Mouse (Mus musculus) hindbrain, embryonic 16.5 days (tissue): Measurements from ENCODE around the gene Hsd17b13. TPM values are rescaled to one million over a fixed set of nuclear protein-coding genes. Genes with fewer than 3 reads are reported as not detected.
"Not testable (repeated sequence)": the region's sequence is repeated elsewhere in the genome, so short reads cannot be mapped to it uniquely, and the experiment has no call there.

Experiments
- ATAC-seq: fragments of 200-750 bp; cut with Nextera tagmentation; 2 replicates; pipeline ENCODE4 v1.8.0; 2017; ENCODE audit warnings: moderate TSS enrichment, moderate library complexity
- H3K27ac ChIP-seq: fragments of 300-500 bp; sonication (generic); 2 replicates; pipeline ENCODE4 v1.5.1; 2014; ENCODE audit warnings: low read depth, mild to moderate bottlenecking, control low read depth, low read length, moderate library complexity
- H3K27me3 ChIP-seq: fragments of 300-500 bp; sonication (generic); replicated peaks from 2 replicates; pipeline ENCODE4 v1.6.1; 2014; ENCODE audit warnings: low read length; ENCODE audit not compliant: control insufficient read depth, insufficient read depth
- H3K36me3 ChIP-seq: fragments of 300-500 bp; sonication (generic); 2 replicates; pipeline ENCODE4 v1.6.1; 2014; ENCODE audit warnings: mild to moderate bottlenecking, low read length, moderate library complexity, mixed read lengths; ENCODE audit not compliant: control insufficient read depth, insufficient read depth
- H3K4me1 ChIP-seq: fragments of 300-500 bp; sonication (generic); 2 replicates; pipeline ENCODE4 v1.6.1; 2014; ENCODE audit warnings: low read depth, low read length; ENCODE audit not compliant: control insufficient read depth, insufficient read depth
- H3K4me2 ChIP-seq: fragments of 300-500 bp; sonication (generic); 2 replicates; pipeline ENCODE4 v1.6.1; 2014; ENCODE audit warnings: mild to moderate bottlenecking, low read length, control low read depth, moderate library complexity
- H3K4me3 ChIP-seq: fragments of 300-500 bp; sonication (generic); 2 replicates; pipeline ENCODE4 v1.5.1; 2014; ENCODE audit warnings: mild to moderate bottlenecking, low read length, control low read depth, moderate library complexity
- H3K9ac ChIP-seq: fragments of 300-500 bp; sonication (generic); 2 replicates; pipeline ENCODE4 v1.6.1; 2014; ENCODE audit warnings: low read depth, mild to moderate bottlenecking, control low read depth, low read length, moderate library complexity
- H3K9me3 ChIP-seq: fragments of 300-500 bp; sonication (generic); 2 replicates; pipeline ENCODE4 v1.6.1; 2014; ENCODE audit warnings: mild to moderate bottlenecking, low read length, moderate library complexity; ENCODE audit not compliant: control insufficient read depth
- WGBS: fragments of 180-500 bp; shearing (Covaris S2); extraction: QIAGEN DNeasy Blood & Tissue Kit; methylation state at CpG from one replicate; pipeline ENCODE4 v1.1.7; 2014; 5-methylcytosine and 5-hydroxymethylcytosine counted together
- polyA plus RNA-seq: library from polyadenylated mRNA; unstranded; fragments of >200 nt; fragmentation: Nextera tagmentation; extraction: Ambion mirVana; gene quantifications from 2 replicates; pipeline ENCODE4 v1.2.1, GENCODE M21; 2015

The Hsd17b13 gene
- polyA plus RNA-seq, 1 experiment from 2014 or later: not detected

DNA sequence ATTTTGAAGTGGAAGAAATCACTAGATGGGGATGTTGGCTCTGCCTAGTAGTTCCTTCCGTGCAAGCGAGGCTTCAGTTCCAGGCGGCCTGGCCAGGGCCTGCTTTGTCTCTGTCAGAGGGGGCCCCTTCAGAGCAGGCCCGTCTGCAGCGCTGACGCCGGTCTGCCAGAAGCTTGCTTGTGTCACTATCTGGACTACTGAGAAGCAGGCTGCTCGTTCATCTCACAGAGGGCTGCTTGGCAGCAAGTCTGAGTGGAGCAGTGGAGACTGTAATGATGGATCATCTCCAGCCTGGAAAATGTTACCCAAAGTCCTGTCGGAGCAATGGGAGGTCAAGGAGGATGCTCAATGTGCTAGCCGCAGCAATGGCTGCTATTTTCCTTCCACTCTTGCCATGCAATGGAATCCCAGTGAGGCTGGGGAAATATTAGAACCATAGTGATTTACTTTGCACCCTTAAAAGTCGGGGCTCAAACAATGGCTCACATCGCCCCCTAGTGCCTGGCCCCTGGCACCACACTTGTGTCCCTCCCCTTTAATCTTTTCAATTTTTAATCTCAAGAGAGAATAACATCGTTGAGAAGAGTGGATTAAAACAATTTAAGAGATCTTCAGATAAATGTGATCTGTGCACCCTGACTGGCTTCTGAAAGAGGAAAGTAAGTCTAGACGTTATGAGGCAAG, 40.2 kb downstream of the Hsd17b13 start:
- Histone ChIP-seq H3K36me3 (no peaks in the 10 kb centered on the region), H3K4me3 (no peak overlapping the region), H3K4me1 (peaks cover 11% of the 10 kb centered on the region), H3K4me2 (peak overlapping the region; percentile 13; the same call in 1 of the 2 replicates), H3K27ac (no peak overlapping the region), H3K27me3 (peaks cover 2% of the 10 kb centered on the region; the same call in 1 of the 2 replicates), H3K9ac (no peak overlapping the region), H3K9me3 (no peaks in the 10 kb centered on the region)
- 30% methylated on average over 14 of the region's 14 CpGs for WGBS
- peak; percentile 79 for ATAC-seq

DNA sequence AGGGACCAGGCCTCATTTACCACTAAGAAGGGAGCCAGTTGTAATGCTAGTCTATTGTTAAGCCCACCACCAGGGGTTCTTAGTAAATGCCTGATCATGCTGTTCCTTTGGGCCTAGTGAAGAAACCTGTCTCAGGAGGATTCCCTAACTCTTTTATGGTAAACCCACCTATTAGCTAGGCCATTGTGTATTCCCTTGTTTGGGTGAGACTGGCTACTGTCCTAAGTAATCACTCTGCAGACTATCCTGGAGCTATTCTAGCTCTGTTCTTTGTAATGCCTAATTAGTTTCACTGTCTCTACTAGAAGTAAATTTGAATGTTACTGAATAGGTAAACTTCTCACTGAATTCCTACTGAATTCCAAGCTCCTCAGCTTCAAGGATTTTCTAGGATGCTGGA, 45.3 kb downstream of the Hsd17b13 start:
- H3K27me3 ChIP-seq, H3K9me3 ChIP-seq, H3K4me3 ChIP-seq, ATAC-seq, H3K36me3 ChIP-seq, H3K4me2 ChIP-seq, H3K9ac ChIP-seq, H3K4me1 ChIP-seq, H3K27ac ChIP-seq: not testable (repeated sequence)

DNA sequence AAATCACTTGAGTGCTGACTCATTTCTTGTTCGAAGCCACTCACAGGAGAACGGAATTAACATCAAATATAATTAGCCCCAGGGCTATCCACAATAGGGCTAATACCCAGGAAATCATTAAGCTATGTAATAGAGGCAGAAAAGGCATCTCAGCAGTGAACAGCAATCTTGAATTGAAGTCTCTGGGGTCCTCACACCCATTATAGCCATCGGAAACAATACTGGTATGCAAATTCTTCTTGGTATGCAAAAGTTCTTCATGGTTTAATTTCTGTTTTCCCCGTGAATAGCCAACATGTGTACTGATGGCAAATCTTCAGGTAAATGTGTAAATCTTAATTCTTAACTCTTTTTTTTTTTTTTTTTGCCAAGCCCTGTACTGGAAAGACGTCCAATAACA, 46.7 kb downstream of the Hsd17b13 start:
- H3K27ac ChIP-seq: no peak overlapping the region
- H3K4me2 ChIP-seq: no peak overlapping the region
- H3K27me3 ChIP-seq: peaks cover 2% of the 10 kb centered on the region; the same call in 1 of the 2 replicates
- no peak overlapping the region for H3K4me3 ChIP-seq
- no peaks in the 10 kb centered on the region for H3K36me3 ChIP-seq
- no peak overlapping the region for H3K9ac ChIP-seq
- no peak for ATAC-seq
- peaks cover 3% of the 10 kb centered on the region; the same call in 1 of the 2 replicates for H3K4me1 ChIP-seq
- WGBS: 50% methylated on average over 5 of the region's 5 CpGs
- H3K9me3 ChIP-seq: no peaks in the 10 kb centered on the region

DNA sequence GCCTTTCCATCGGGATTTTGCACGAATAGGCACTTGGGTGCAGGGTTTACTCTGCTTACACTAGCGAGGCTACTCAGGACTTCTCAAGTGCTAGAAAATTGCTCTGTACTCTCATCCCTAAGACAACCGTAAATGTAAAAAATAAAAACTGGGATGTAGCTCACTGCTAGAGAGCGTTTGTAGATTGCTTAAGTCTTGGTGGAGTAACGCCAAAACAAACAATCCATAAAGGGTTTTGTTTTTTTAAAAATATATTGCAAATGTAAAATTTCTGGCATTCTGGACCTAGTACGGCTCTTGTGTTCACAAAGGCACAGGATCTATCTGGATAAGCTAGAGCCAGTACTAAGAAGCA, 49.0 kb downstream of the Hsd17b13 start:
- WGBS: 87% methylated on average over 7 of the region's 7 CpGs
- ATAC-seq: no peak
- H3K4me1 ChIP-seq: peaks cover 3% of the 10 kb centered on the region; the same call in 1 of the 2 replicates

DNA sequence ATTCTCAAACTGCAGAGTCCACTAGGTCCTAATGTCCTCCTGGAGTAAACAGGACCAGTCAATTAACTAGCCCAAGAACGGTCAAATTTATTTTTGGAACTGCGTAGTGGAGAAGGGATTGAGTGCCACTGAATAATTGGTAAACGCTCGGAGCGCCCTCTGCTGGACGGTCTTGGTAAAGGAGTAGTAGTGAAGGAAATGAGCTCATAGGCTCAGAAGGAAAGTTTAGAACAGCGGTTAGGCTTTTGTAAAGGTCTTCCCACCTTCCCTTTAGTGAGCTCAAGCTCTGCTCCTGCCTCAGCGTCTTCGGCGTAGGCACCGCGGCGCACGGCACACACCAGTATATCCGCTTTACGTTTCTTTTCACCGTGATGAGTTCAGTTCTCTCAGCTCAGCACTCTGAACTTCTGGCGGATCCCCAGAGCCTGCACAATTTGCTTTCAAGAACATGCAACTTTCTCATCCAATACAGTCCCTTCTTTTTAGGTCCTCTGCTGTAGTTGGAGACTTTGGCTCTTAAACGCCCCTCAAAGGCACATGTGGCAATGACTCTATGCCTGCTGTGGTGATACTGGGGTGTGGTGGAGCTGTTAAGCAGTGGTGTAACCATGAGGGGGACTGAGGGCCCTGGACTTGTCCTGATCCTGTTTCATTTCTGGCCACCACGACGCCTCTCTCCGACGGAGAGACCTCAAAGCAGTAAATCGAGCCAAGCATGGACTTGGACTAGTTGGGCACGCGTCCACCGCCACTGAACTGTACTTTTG, 49.6 kb downstream of the Hsd17b13 start:
- Histone ChIP-seq H3K36me3 (no peaks in the 10 kb centered on the region), H3K4me2 (peak overlapping the region; percentile 57), H3K9ac (peak overlapping the region; percentile 47), H3K27ac (0 out of 2 replicates have a peak overlapping the region, but pooled peaks have one; percentile 17), H3K4me1 (peaks cover 3% of the 10 kb centered on the region; the same call in 1 of the 2 replicates), H3K27me3 (peaks cover 2% of the 10 kb centered on the region; the same call in 1 of the 2 replicates), H3K4me3 (no peak overlapping the region), H3K9me3 (no peaks in the 10 kb centered on the region)
- WGBS: 30% methylated on average over 27 of the region's 27 CpGs
- peak; percentile 67 for ATAC-seq

More for the DNA sequence above, 49.0 kb downstream of the Hsd17b13 start:
- peaks cover 2% of the 10 kb centered on the region; the same call in 1 of the 2 replicates for H3K27me3 ChIP-seq
- no peak overlapping the region for H3K4me3 ChIP-seq
- no peak overlapping the region for H3K27ac ChIP-seq
- no peak overlapping the region for H3K4me2 ChIP-seq
- no peak overlapping the region for H3K9ac ChIP-seq
- no peaks in the 10 kb centered on the region for H3K36me3 ChIP-seq
- H3K9me3 ChIP-seq: no peaks in the 10 kb centered on the region

DNA sequence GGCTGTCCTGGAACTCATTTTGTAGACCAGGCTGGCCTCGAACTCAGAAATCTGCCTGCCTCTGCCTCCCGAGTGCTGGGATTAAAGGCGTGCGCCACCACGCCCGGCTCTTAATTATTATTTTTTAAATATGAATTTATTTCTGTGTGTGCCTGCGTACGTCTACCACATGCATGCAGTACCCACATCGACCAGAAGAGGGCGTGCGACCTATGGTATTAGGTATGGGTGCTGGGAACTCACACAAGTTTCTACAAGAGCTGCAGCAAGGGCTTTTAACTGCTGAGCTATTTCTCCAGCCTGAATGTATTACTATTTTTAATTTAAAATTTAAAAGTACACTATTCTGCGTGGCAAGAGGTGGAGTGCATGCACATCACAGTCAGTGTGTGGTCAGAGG, 50.8 kb downstream of the Hsd17b13 start:
- no peak overlapping the region for H3K27ac ChIP-seq
- no peaks in the 10 kb centered on the region for H3K9me3 ChIP-seq
- no peak overlapping the region for H3K4me3 ChIP-seq
- ATAC-seq: no peak
- H3K36me3 ChIP-seq: no peaks in the 10 kb centered on the region
- H3K27me3 ChIP-seq: peaks cover 2% of the 10 kb centered on the region; the same call in 1 of the 2 replicates
- peaks cover 3% of the 10 kb centered on the region; the same call in 1 of the 2 replicates for H3K4me1 ChIP-seq
- H3K4me2 ChIP-seq: no peak overlapping the region
- H3K9ac ChIP-seq: no peak overlapping the region
- 71% methylated on average over 12 of the region's 12 CpGs for WGBS

DNA sequence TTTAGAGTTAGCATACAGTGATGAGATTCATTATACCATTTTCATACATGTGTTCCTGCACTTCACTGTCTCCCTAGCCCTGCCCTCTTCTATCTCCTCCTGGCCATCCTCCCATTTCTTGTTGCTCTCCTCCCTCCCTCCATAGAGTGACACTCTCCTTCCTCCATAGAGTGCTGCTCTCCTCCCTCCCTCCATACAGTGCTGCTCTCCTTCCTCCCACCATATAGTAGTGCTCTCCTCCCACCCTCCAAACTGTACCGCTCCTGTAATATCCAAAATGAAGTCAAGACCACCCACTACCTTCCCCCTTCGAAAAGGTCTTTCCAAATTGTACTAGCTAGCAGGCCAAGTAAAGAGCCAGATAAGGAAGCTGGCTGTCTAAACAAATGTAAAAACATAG, 53.5 kb downstream of the Hsd17b13 start:
- Histone ChIP-seq H3K9me3 (no peaks in the 10 kb centered on the region), H3K9ac (no peak overlapping the region), H3K27ac (no peak overlapping the region), H3K4me2 (no peak overlapping the region), H3K4me3 (no peak overlapping the region), H3K4me1 (peaks cover 3% of the 10 kb centered on the region; the same call in 1 of the 2 replicates), H3K36me3 (no peaks in the 10 kb centered on the region), H3K27me3 (peaks cover 2% of the 10 kb centered on the region; the same call in 1 of the 2 replicates)
- 93% methylated on average over 2 of the region's 2 CpGs for WGBS
- no peak for ATAC-seq

DNA sequence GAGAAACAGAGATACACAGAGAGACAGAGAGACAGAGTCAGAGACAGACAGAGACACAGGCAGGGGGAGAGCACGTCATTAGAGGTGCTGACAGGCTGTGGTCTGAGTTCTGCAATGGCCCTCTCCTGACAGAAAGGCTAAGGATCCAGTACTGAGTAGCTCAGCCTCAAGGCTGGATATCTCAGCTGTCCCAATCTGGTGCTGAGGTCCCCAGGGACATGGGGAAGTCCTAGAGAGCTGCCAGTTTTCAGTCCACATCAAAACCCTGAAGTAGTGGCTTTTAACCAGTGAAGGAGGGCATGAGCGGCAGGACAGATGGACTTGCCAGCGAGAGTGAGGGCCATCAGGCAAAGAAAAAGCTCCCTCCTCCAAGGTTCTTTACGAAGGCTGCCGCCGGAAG, 54.1 kb downstream of the Hsd17b13 start:
- no peak overlapping the region for H3K4me3 ChIP-seq
- WGBS: 75% methylated on average over 6 of the region's 6 CpGs
- peaks cover 3% of the 10 kb centered on the region; the same call in 1 of the 2 replicates for H3K4me1 ChIP-seq
- H3K27ac ChIP-seq: no peak overlapping the region
- no peaks in the 10 kb centered on the region for H3K9me3 ChIP-seq
- no peak overlapping the region for H3K4me2 ChIP-seq
- no peak for ATAC-seq
- H3K36me3 ChIP-seq: no peaks in the 10 kb centered on the region
- no peak overlapping the region for H3K9ac ChIP-seq
- no peaks in the 10 kb centered on the region; the same call in 1 of the 2 replicates for H3K27me3 ChIP-seq

DNA sequence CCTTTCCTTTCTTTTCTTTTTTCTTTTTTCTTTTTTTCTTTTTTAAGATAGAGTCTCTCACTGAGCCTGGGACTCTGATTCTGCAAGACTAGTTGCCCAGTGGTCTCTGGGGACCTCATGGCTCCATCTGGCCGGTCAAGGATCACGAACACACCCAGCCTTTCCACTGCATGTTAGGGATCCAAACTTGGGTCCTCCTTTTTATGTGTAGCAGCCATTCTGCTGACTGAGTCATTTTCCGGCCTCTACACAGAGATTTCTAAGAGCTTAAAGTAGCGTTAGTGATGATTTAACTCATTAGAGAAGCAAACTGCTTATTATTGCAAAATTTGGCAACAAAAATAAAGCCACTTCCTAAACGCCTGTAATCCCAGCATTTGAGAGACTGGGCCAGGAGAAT, 54.8 kb downstream of the Hsd17b13 start:
- Histone ChIP-seq H3K4me2 (no peak overlapping the region), H3K9me3 (no peaks in the 10 kb centered on the region), H3K27me3 (no peaks in the 10 kb centered on the region), H3K36me3 (no peaks in the 10 kb centered on the region), H3K9ac (no peak overlapping the region), H3K4me3 (no peak overlapping the region), H3K4me1 (no peaks in the 10 kb centered on the region; the same call in 1 of the 2 replicates), H3K27ac (no peak overlapping the region)
- WGBS: 74% methylated on average over 5 of the region's 5 CpGs
- ATAC-seq: no peak
